Mouse (Mus musculus) adrenal gland, adult (tissue): Measurements from ENCODE around the gene Kcne1.
A peak's percentile ranks its signal among the peaks of the same experiment; 100 is the strongest.

Experiments
- DNase-seq, 2 experiments: peaks; one replicate each; pipeline ENCODE4 v3.0.0; 2022 to 2023; ENCODE audit warnings: low spot score in 1 of 2; ENCODE audit not compliant: inconsistent age in 2 of 2

Kcne1 gene

DNA sequence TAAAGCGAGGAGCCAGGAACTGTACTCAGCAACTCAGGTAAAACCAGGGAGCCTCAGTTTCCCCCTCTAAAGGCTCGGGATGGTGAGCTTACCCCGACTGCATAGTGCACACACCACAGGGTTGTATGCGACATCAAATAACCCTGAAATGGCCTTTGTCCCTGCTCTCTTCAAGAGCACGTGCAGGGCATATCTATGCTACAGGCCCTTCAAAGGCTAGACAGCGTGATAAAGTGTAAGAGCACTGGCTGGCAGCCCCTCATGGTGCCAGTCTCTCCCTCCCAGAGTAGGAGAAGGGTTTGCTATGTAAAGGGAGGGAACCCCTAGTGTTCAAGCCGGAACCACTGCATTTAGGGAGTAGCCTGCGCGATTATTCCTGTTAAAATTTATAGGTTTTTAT, 2.2 kb downstream of the Kcne1 start:
- DNase-seq = no peak

DNA sequence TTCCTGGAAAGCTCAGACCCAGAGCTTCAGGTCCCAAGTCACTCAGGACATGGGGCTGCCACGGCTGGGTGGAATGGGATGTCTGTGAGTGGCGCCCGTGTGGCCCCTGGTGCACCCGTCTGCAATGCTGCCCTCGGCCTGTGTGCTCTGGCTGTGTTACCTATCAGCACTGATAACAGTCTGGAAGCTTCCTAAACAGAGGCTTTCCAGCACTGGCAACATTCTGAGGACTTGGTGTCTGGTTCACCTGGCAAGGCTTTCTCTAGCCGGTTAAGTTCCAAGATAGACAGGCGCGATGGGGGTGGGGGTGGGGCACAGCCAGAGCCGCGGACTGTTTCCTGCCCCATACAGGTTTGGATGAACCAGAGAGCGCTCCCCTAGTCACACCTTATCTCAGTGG, 3.3 kb downstream of the Kcne1 start:
- no peak for DNase-seq

DNA sequence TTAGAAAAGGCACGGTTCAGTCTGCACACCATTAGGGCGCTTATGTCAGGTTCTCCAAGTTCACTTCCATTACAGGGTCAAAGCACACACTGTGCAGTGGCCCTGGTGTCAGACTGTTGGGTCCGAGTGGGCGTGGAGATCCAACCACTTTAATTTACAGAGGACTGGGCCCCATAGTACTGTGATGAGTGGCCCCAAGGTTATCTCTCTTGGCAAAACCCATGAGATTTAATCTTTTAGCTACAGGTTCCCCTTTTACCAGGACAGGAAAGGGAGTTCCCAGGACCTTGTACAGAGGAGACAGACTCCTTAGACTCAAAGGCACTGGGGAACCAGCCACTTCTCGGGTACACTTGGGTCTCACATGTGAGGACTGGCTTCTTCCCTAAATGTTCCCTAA, 3.9 kb downstream of the Kcne1 start:
- DNase-seq = peak; percentile 32 to 51

DNA sequence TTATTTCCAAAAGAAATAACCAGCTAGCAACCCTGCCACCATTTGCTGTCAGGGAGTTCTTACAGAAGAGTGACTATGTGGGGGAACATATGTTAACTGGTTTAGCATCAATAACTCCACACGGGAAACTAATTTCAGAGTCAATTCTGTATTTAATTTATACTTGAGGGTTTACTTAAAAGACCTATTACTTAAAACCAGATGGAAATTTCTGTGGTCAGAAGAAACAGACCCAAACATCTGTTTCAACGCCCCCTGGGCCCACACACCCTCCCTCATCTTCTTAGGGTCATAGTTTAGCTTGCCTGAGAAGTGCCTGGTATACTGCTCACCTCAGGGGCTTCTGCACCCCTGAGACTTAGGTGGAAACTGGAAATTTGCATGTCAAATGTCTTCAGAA, 5.4 kb downstream of the Kcne1 start:
- DNase-seq = no peak

DNA sequence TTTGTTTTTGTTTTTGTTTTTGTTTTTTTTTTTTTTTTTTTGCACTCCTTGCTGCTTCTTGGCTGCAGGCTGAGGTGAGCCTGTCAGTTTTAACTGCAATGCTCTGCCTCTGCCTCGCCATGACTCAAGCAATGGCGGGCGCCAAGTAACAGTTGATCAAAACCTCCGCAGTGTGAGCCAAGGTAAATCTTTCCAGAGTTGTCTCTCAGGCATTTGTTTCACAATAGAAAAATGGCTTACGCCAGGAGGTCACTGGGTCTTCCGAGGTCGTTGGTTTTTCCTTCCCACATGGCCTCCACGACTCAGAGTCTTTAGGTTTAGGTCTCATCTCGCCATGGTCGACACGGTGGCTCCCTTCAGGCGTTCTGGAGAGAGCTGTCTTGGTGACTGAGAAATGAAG, 6.0 kb downstream of the Kcne1 start:
- no peak for DNase-seq

DNA sequence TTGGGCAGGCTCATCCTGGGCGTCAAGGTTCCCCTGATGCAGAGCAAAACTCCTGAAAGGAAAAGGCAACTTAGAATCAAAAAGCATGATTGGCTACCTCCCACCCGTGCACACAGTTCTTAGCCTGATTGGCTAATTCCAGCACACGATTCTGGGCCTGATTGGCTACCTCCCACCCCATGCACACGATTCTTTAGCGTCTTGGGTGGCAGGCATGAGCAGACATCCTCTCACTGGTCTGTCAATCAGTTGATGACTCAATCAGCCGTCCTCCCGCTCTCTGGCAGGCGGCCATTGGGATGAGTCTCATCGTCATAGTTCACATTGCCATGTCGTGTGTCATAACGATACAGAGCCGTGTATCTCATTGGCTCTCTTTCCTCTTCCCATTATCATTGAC, 10.3 kb downstream of the Kcne1 start:
- peak; percentile 92 to 96 for DNase-seq

DNA sequence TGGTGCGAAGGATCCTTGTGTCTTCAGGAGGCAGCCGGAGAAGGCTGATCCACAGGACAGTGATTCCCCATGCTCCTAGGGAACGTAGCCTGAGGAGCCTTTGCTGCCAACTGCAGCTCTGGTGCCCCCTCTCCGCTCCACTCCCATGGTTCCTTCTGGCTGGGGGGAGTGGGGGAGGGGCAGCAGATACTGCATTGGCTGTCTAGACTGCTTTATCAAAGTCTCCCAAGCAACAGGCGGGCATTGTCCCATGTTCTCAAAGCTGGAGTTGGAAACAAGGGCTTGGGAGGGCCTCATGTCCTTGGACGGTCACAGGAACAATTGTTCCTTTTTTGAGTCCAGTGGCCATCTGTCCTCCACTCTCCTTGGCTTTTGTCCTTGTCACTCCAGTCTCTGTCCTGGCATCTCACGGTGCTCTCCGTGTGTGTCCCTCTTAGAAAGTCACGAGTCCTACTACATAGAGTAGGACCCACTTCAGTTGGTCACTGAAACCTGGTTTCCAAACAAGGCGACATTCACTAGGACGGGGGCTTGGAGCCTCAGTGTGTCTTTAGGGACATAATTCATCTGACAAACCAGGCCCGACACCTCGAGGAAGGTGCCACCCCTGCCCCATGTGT, 12.9 kb downstream of the Kcne1 start:
- peak; percentile 20 to 54 for DNase-seq

DNA sequence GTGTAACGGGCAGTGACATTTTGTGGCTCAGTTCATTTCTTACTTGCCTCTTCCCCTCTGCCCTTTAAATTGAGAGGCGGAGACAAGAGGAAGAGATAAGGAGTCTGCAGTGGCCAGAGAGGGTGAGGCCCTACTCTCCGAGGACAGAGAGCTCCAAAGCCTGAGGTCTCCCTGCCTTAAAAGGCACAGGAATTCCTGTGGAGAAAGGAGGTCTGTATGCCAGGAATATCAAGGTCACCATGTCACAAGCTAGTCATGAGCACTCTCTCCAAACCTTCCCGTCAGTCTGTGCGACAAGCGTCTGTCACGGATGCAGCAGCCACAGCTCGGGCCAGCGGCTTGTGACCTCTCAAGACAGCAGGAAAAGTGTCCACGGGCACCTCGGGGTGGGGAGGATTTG, 14.1 kb downstream of the Kcne1 start:
- peak; percentile 76 to 86 for DNase-seq

DNA sequence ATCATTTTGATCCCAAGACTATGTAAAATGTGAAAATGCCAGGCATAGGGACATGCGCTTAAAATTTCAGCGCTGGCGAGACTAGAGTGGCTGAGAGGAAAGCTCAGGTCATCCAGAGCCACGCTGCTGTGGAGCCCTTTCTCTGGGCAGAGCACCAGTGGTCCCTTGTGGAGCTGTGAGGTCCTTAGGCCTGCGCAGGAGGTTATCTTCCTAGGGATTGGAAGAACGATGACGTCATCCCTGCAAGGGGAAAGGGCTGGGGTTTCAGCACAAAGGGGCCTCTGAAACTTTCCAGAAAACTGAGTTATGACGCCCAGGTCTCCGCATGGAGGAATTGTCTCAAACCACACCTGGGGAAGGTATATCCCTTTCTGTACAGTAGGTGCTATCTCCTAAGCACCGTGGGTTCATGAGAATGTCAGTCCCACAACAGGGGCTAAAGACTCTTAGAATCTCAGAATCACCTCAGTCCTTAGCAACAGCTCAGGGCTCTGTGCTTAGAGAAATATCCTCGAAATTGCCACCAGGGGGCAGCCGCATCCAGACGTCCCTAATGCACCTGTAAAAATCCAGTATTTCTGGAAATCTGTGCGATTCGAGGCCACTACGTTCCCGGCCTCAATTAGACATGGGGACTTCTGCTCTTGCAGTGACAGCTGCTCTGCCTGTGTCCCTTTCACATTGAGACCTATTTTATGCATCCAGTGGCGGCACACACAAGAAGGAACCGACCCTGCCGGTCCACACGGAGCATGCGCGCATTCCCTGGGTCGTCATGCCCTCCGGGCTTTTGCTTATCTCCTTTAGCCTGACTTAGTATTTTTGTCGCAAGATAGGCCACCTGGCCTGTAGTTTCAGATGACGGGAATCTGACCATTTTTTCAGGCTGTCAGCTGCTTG, 18.4 kb downstream of the Kcne1 start:
- peak; percentile 72 to 90 for DNase-seq

DNA sequence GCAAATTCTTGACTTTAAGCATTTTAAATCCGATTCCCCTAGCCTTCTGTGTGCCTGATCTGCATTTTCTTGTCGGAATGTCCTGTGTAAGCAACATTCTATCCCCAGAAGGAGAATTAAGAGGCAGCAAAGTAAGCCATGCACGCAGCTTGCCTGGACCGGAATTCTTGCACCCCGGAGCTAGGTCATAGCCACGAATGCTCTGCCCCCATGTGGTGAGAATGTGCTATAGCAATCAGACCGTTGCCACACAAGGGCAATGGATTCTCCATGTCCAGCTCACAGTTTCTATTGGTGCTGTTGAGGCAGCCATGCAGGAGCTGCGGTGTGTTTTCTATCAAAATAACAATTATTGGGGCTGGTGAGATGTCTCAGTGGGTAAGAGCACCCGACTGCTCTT, 23.0 kb downstream of the Kcne1 start:
- peak; percentile 80 to 91 for DNase-seq

DNA sequence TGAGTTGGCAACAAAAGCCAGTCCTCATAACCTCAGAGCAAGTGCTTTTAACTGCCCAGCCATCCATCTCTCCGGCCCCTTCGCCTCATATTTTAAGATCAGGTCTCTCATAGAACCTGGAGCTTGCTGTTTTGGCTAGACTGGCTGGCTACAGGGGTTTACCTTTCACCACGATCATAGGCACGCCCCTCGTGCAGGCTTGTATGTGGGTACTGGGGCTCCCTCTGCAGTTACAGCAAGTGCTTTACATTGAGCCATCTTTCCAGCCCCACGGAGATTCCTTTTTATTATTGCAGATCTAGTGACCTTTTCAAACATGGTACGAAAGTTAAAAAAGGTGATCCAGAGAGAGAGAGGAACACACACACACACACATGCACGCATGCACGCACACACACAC, 24.7 kb downstream of the Kcne1 start:
- no peak for DNase-seq

DNA sequence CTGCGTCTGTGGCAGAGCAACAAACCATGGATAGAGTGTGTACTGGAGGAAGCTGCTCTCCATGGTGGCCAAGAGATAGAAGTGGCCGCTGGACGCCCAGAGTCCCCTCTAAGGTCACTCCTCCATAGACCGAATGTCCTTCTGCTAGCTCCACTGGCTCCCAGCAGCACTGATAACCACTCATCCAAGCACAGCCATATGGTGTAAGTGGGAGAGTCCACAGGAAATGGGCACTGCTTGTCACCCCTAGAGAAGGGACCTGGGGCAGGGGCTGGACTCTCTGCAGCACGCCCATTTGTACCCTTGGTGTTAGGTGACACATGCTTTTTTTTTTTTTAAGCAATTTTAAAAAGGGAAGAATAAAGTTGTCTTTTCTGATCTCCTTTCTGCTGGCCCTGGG, 28.3 kb downstream of the Kcne1 start:
- DNase-seq = peak in 1 of 2 experiments; percentile 20

DNA sequence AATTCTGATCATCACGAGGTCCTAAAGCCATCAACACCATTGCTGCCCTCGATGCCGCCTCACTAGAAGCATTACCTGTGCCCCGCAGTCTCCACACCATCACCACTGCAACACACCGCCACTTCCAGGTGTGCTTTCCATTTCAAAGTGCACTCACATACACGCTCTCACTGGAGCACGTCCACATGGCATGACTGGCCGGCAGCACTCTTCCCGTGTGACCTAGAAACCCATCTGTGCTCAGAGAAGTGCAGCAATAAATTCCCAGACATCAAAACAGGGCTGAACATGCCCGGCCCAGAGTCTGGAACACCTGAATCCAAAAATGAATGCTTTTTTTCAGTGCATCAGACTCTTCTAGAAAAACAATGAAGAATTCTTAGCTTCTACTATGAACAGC, 31.4 kb downstream of the Kcne1 start:
- no peak for DNase-seq

DNA sequence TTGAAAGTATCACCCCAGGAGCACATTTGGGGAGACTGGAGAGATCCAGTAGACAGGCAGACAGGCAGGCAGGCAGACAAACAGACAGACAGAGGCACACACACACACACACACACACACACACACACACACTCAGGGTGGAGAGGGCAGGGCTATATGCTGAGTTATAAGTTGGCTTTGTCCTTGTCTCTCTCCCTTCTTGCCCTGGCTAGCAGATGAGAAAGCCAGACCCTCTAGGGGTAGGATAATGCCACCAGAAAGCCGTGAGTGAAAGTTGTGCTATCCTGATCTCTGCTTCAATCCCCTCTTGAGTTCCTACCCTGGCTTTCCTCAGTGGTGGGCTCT, 34.2 kb downstream of the Kcne1 start:
- no peak for DNase-seq

DNA sequence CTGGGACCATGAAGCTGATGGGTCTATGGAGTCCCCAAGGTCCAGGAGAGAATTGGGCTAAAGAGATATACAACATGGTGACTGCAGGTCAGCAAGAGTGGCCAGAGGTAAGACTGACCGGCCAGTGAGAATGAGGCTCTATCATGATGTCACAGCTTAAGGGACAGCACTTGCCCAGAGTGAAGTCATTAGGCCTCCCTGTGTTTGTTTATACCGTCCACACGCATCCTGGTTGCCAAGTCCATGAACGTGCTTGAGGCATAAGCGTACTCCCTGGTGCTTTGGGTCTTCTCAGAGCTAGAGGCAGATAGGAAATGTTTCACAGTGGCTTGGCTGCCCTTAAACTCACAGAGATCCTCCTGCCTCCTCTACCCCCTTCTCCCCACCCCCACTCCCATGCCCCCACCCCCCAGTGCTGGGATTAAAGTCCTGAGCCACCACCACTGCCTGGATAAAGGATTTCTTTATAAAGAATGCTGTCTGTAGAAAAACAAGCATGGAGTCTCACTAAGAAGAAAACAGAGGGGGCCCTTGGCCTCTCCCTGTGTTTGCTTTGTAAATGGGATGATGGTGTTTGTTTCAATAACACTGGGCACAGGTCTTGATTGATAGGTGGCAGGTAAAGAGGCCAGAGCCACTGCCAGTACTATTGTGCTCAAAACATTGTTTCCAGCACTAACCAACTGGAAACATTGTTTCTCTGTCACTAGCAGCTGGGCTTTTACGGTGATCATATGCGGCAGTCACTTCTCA, 34.8 kb downstream of the Kcne1 start:
- DNase-seq = no peak

DNA sequence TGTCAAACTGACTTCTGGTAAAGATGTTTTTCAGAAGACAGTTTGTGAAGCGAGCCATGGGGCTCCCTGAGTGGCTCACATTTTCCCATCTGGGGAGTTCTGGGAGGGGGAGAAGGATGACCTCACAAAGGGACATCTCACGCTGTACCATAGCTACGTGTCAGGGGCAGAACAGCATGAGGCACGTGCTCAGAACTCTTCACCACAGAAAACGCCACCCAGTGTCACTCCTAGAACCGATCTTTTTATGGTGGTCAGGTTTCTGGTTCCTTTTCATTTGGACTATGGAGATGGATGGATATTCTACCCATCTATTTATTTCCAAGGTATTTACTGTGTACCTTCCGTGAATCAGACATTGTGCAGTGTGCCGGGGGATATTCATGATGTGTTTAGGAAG, 37.9 kb downstream of the Kcne1 start, which contains the start of gene Fam243:
Gene Fam243, minus strand, starts transcription at position 101 of the 400 bp plus-strand sequence.
- DNase-seq = no peak

DNA sequence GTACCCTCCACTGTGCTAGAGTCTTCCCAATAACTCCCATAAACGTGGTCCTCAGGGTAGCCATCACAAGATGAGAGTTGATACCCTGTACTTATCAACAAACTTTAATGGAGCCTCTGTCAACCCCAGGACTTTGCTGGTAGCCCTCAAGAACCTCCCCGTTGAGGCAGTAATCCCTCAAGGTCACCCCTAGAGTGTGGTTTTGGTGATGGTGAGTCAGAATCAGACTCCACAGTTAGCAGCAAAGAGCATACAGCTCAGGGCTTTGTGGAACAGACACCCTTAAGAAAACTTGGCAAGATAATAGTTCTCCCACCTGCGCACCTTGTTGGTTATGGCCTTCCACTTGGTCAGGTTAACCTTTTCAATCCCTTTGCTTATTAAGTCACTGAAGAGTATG, 38.9 kb downstream of the Kcne1 start:
- peak in 1 of 2 experiments; percentile 71 for DNase-seq

DNA sequence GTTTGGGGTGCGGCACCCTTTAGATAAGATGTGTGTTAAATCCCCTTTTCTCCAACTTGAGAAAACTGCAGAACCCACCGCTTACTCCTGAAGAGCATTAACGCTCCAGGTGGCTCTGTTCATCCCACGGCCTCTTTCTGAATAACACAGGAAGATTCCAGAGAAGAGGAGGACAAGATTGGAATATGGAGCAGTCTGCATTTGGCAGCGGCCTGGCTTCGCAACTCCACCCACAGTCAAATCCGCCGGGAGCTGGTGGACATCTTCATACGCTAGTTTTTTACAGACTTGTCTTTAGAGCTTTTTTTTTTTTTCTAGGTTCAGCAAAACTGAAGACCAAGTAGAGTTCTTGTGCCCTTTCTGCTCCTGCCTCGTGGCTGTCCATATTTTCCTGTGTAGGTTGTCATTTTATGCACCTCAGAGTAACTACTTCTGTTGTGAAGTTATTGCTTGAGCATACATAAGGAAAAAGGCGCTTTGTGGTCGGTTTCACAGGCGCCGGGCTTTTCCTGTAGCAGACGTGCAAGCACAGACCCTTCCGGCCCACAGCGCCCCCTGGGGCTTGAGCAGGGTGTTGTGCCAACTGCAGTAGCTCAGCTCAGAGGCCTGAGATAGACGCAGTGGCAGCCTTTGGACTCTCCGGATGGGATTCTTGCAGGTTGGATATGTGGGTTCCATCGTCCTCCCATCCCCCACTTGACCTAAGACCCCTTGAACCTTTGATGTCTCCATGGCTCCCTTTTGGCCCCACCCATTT, 39.7 kb downstream of the Kcne1 start:
- peak in 1 of 2 experiments; percentile 57 for DNase-seq

DNA sequence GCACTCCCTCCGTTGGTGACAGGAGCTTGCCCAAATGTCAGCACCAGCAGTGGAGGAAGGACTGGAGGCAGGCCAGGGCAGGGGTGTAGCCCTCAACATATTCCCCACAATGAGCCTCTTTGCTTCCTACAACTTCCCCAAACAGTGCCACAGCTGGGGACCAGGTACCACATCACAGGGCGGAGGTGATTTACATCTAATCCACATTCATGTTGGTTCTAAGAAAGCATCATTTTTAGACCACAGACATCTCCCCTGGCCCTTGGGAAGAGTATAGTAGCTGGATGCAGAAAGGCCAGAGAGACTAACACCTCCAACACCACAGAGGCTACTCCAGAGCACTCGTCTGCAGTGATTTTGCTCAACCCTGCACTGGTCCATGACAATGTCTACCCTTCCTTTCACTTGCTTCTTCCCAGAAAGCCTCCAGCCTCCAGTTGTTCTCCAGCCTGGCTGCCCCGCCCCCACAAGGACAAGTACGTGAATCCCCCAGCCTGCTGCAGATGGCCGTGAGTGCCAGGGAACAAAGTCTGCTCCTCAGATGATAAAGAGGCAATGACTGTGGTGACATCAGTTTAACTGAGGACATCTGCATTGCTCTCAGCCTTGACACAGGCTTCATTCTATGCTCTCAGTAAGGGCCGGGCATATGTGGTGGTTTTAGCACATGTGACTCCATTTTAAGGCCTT, 43.1 kb downstream of the Kcne1 start:
- peak; percentile 79 to 83 for DNase-seq

DNA sequence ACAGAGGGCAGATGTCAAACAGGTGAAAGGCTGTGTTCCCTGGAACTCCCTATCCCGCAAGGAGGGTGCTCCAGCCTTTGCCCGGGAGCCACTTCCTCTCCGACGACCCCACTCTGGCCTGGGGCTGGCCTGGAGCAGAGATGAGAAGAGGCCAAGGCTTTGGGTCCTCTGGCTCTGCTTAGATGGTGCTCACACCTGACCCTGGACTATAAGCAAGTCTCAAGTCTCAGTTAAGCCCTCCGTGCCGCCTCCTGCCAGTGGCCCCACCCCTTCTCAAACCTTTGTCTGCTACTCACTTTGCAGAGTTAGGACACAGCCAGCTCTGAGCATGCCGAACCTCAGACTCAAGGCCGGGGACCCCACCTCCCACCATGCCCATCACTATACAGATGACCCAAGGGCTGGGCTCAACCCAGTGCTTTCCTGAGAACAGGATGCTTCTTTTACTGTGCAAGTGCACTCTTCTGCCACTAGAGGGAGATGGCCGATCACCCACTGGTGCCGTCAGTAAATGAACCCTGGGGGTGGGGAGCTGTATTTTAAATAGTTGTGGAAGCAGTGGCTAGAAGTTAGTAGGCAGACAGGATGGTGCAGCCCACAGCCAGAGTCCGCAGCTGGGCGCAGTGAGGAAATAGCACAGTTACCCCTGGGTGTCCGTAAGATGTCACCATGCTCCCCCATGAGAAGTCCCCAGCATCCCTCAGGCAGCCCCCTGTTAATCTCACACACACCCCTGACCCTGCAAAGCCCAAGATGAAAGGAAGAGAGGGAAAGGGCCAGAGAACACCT, 45.1 kb downstream of the Kcne1 start:
- peak; percentile 52 to 84 for DNase-seq
